Mouse (Mus musculus): ENCODE measurements around the gene Shq1.
A peak's percentile ranks its signal among the peaks of the same experiment; 100 is the strongest.

Gene Shq1

DNA sequence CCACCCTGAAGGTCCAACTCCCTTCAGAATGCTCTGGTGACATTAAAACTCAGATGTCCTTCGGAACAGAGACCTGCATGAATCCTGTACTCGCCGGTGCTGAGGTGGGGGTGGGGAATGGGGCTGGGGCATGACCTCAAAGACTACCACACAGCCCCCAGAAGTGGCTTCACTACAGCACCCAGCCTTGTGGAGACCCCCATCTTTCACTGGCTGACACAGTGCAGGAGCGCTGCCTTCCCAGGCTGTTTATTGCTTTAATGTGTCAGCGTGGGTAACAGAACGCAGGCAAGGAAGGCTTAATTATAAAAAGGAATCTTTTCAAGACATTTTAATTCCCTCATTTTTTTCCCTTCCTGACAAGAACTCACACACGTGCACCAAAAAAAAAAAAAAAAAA, 137.6 kb downstream of the Shq1 start:
- DNase-seq (ENCODE audit: low read depth, low spot score): no peak

DNA sequence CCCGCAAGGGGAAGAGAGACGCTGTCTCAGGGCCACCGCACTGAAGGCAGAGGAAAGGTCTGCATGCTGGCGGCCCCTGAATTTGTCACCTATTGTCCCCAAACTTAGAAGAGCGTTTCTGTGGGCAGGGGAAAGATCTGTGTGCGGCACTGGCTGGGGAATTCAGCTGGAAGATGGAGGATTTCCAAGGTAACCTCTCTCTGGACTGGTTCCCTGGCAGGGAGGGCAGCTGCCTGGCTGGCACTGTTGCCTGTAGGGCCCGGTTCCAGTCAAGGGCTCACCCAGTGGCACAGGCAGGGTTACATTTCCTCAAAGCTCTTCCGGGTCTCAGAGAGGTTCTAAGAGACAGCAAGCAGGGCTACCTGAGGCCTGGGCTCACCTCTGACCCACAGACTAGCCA, 138.6 kb downstream of the Shq1 start:
- no peak for DNase-seq (ENCODE audit: low read depth, low spot score)

DNA sequence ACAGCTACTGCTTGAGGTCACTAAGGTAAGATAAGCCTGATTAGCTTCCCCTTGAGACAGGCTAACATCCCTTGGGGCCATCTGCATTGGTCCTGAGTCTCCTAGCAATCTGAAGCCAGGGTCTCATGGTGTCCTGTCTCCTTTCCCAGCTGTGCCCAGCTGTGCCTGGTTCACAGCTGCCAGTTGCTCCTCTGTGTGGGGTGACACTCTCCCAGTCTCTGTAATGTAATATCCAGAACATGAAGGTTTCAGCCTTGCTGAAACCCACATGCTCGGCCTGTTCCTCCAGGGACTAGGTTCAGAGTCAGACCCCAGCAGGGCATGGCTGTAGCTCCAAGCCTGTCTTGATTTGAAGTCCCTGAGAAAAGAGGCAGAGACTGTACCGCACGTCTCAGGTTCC, 141.3 kb downstream of the Shq1 start:
- DNase-seq (ENCODE audit: low read depth, low spot score): no peak

DNA sequence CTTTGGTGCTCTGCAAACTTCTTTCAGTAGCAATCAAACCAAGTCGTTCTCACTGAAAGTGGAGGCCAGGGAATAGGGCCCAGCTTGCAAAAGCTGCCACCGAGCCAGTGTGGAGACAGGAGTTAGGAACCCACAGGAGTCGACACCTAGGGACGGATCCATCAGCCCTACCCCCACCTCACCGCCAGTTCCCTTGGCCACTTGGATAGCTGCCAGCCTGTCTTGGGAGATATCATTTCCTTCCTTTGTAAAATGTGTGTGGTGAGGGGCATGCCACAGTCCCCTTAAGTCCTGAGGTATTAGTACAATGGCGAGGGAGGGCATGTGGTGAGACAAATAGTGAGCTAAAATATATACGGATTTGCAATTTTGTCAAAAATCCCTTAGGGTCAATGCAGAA, 142.4 kb downstream of the Shq1 start:
- no peak for DNase-seq (ENCODE audit: low read depth, low spot score)

DNA sequence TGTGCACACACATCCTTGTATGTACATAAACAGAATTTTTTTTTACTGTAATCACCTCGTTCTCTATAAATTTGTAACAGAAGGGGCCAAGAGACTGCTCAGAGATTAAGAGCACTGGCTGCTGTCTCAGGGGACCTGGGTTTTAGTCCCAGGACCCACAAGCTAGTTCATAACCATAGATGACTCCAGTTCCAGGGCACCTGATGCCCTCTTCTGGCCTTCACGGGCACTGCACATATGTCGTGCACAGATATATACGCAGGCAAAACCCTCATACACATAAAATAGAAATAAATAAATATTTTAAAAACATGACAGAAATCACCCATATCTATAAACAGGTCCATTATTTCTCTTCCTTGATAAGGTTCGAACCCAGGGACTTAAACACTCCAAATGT, 143.0 kb downstream of the Shq1 start:
- peak; percentile 28 for DNase-seq (ENCODE audit: low read depth, low spot score)

DNA sequence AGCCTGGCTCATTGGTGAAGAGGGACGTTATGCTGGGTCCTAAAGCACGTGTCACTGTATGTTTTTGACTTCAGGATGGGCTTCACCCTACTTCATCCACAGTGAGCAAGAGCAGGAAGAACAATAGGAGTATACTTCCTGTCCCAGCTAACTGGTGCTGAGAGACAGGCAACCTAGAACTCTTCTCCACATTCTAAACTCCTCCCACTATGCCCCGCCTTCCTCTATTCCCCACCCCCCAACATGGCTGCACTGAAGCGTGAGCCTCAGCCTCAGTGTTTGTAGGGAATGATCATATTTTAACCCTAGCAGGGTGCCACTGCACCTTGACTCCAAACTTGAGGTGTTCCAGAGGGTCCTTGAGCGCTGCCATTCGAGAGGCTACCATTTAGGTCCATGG, 143.8 kb downstream of the Shq1 start:
- DNase-seq (ENCODE audit: low read depth, low spot score): no peak

DNA sequence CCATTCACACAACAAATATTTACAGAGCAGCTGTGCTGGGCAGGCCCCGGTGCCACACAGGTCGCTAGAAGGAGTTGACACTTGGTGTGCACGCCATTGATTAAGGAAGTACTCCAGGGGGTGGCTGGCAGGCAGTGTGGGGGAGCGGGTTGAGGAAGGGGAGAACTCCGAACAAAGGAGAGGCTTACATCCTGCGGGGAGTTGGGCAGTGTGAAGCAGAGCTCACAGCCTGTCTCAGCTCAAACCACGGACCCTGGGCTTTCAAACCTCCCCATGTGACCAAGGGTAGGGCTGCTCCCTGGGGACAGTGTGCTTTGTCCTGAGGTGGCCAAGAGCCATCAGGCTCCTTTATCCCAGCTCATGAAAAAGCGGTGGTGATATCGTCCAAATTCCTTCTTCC, 144.9 kb downstream of the Shq1 start:
- DNase-seq (ENCODE audit: low read depth, low spot score): no peak

DNA sequence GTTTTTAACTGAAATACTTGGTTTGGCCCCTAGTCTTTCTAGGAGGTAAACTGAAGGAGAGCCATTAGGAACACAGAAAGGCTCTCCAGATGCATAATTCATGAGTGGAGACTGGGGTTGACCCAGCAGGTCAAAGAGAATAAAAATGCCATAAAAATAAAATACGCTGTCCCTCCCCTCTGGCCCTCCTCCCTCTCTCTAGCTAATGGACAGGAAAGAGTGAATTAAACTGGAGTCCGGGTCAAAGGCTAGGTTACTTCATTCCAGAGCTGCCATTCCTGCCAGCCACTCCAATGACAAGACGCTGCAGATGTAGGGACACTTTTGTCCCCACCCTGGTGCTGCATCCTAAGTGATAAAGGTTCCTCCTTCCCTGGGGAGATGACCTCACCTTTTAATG, 145.5 kb downstream of the Shq1 start:
- no peak for DNase-seq (ENCODE audit: low read depth, low spot score)

DNA sequence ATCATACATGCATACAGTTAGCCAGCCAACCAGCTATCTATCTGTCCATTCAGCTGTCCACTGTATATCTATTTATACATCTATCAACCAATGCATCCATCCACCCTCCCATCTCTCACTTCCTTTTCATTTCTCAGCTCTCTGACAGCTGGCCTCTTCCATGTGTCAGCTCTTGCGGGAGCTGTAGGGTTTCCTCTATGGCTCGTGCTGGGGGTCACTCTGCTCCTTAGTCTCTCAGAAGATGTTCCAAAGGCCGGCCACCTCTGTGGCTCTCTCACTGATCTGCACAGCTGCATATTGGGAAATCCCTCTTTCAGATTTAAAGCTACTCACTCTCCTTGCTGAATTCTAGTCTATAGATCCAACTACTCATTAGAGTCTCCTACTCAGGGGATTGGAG, 148.5 kb downstream of the Shq1 start:
- no peak for DNase-seq (ENCODE audit: low read depth, low spot score)

DNA sequence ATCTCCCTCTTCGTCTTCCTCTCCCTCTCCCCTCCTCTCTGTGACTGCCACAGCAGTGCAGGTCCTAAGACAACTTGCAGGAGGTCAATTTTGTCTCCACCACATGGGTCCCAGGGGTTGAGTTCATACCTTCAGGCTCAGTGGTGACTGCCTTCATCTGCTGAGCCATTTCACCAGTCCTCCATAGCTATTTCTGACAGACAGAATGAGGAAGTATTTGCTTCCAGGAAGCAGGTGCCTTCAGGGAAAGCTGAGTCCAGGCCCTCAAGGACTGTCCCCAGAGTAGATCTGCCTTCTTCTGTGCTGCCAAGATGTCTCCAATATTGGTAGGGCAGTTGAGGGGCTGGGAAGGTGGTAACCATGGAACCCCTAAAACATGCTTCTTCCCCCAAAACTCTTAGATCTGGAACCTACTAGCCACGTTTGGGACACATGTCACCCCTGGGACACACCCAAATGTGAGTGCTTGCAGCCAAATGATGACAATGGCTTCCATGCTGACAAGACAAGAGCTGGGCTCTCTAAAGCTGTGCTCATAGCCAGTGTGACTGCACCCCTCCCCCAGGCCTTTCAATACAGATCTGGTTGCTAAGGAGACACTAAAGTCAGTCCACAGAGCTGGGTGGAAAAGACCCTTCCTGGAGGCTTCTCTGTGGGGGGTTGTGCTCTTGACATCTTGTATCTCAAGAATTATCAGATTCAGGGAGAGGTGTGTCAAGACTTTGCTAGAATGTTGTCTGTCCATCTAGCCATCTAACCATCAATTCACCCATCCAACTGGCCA, 149.2 kb downstream of the Shq1 start:
- DNase-seq (ENCODE audit: low read depth, low spot score): no peak

DNA sequence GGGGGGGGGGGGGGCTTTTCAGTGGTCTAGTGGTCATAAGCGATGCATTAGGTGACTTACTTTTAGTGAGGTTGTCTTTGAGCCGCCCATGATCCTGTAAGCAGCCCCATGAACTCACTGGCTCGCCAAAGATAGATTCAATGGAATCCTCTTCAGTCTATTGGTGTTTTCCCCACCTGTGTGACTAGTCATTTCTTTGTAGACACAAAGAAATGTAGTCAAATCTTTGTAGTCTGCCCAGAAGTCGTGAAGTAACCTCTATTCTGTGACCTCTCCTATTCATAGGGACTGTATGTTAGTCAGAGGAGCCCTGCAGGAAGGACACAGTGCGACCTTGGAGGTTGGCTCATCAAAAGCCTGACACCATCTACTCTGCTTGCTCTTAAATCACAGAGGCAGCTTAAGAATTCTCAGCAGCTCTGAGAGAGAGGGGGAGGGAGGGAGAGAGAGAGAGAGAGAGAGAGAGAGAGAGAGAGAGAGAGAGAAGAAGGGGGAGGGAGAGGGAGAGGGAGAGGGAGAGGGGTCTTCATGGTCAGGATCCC, 150.3 kb downstream of the Shq1 start:
- DNase-seq (ENCODE audit: low read depth, low spot score): no peak

DNA sequence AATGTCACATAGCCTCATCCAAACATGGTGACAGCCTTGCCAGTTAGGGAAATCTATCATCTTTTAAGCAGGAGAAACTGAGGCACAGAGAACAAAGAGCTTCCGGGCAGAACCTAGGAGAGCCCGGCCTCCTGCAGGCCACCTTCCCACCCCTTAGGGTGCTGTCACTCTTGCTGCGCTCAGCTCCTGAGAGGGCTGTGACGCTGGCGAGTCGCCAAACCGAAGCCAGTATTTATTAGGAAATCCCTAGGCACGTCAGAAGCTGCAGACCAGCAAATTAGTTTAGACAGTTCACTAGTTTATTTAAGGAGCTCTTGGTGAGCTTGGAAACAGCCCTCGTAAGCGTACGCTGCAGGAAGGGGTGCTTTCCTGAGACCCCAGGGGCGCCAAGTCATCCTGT, 151.1 kb downstream of the Shq1 start:
- DNase-seq (ENCODE audit: low read depth, low spot score): no peak
